Mouse (Mus musculus) ES-E14 (cell line): ENCODE measurements around the gene Pagr1b.

Experiments used
- HCFC1 ChIP-seq: IDR thresholded peaks from 2 replicates; pipeline ENCODE4 v1.6.1; 2012; ENCODE audit warnings: low read length, inconsistent platforms, borderline replicate concordance; ENCODE audit not compliant: insufficient read depth
- ZC3H11A ChIP-seq: IDR thresholded peaks from 2 replicates; pipeline ENCODE4 v1.6.1; 2012; ENCODE audit warnings: low read depth, mild to moderate bottlenecking, inconsistent platforms, low read length, borderline replicate concordance
- ZNF384 ChIP-seq: IDR thresholded peaks from 2 replicates; pipeline ENCODE4 v1.6.1; 2012; ENCODE audit warnings: low read depth, low read length, inconsistent platforms

DNA sequence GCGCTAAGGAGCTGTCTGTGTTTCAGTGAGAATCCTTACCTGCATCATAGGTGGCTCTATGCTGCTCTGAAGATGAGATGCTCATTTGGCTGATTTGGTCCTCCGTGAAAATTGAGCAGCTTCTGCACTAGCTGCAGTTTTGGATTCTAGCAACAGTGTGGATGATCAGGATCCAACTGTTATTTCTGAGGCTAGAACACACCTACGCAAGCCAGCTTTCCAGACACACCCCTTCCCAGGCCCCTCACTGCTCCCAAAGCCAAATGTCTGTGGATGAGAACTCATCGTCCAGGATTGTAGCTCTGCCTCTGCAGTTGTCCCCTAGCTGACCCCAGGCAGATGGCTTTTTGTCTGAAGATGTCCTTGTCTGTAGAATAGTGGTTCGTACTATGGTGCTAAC, 55.2 kb downstream of the Pagr1b start:
- TF ChIP-seq ZC3H11A: no peak
- TF ChIP-seq HCFC1: no peak
- TF ChIP-seq ZNF384: no peak
